Mouse (Mus musculus): ENCODE data around the gene Mbtd1. TPM values are rescaled to one million over a fixed set of nuclear protein-coding genes. Genes with fewer than 3 reads are reported as not detected.

Mbtd1 gene
- total and polyA plus RNA-seq, 2 experiments: 3.0 to 14.1 TPM

GRCm38 (mm10) chr11:93957031-93957555, 71.4 kb downstream of the Mbtd1 start:
- no peak for DNase-seq (ENCODE audit: extremely low read depth, low read depth, low spot score)
- H3K27me3 ChIP-seq (ENCODE audit: control insufficient read depth, insufficient read depth, low read length): no peaks in the 10 kb centered on the region
- TF ChIP-seq CTCF (IDR thresholded peaks at IDR 0.05; ENCODE audit: low read depth, low read length): no peak
- TF ChIP-seq POLR2A (IDR thresholded peaks at IDR 0.05; ENCODE audit: extremely low read depth, insufficient read depth, low read length): no peak
- H3K4me3 ChIP-seq (ENCODE audit: insufficient read depth, low read depth, low read length): no peak overlapping the region
- H3K4me1 ChIP-seq (ENCODE audit: control insufficient read depth, insufficient read depth, low read length): peaks cover 26% of the 10 kb centered on the region
- H3K9ac ChIP-seq (ENCODE audit: low read depth, low read length): no peak overlapping the region
- H3K79me2 ChIP-seq (ENCODE audit: control insufficient read depth, insufficient read depth, low read length): peaks cover 5% of the 10 kb centered on the region; the same call in 1 of the 2 replicates
- 92% methylated on average over 2 of the region's 2 CpGs for WGBS
- no peak overlapping the region for H3K27ac ChIP-seq (replicated peaks; ENCODE audit: insufficient read depth, low read depth, low read length)
- H3K36me3 ChIP-seq (ENCODE audit: control insufficient read depth, insufficient read depth, low read length): peaks cover 24% of the 10 kb centered on the region

- H3K4me3 ChIP-seq (ENCODE audit: insufficient read depth, low read depth, low read length): no peak overlapping the region
- no peak overlapping the region for H3K9ac ChIP-seq (ENCODE audit: low read depth, low read length)
- peaks cover 5% of the 10 kb centered on the region; the same call in 1 of the 2 replicates for H3K79me2 ChIP-seq (ENCODE audit: control insufficient read depth, insufficient read depth, low read length)
- WGBS: 87% methylated on average over 4 of the region's 4 CpGs
- no peaks in the 10 kb centered on the region for H3K27me3 ChIP-seq (ENCODE audit: control insufficient read depth, insufficient read depth, low read length)
- DNase-seq (ENCODE audit: extremely low read depth, low read depth, low spot score): no peak
- no peak overlapping the region for H3K27ac ChIP-seq (replicated peaks; ENCODE audit: insufficient read depth, low read depth, low read length)
- H3K4me1 ChIP-seq (ENCODE audit: control insufficient read depth, insufficient read depth, low read length): peaks cover 23% of the 10 kb centered on the region
- TF ChIP-seq CTCF (IDR thresholded peaks at IDR 0.05; ENCODE audit: low read depth, low read length) (no peak), POLR2A (IDR thresholded peaks at IDR 0.05; ENCODE audit: extremely low read depth, insufficient read depth, low read length) (no peak)
- H3K36me3 ChIP-seq (ENCODE audit: control insufficient read depth, insufficient read depth, low read length): peaks cover 30% of the 10 kb centered on the region
Observed at GRCm38 (mm10) chr11:93957746-93958145, 72.1 kb downstream of the Mbtd1 start.

GRCm38 (mm10) chr11:93961482-93961881, 75.8 kb downstream of the Mbtd1 start:
- H3K36me3 ChIP-seq (ENCODE audit: control insufficient read depth, insufficient read depth, low read length): peaks cover 41% of the 10 kb centered on the region
- H3K79me2 ChIP-seq (ENCODE audit: control insufficient read depth, insufficient read depth, low read length): no peaks in the 10 kb centered on the region
- TF ChIP-seq POLR2A (IDR thresholded peaks at IDR 0.05; ENCODE audit: extremely low read depth, insufficient read depth, low read length) (no peak), CTCF (IDR thresholded peaks at IDR 0.05; ENCODE audit: low read depth, low read length) (no peak)
- peak; percentile 66 for DNase-seq (ENCODE audit: extremely low read depth, low read depth, low spot score)
- no peak overlapping the region for H3K9ac ChIP-seq (ENCODE audit: low read depth, low read length)
- WGBS: 44% methylated on average over 6 of the region's 6 CpGs
- no peaks in the 10 kb centered on the region for H3K27me3 ChIP-seq (ENCODE audit: control insufficient read depth, insufficient read depth, low read length)
- H3K27ac ChIP-seq (replicated peaks; ENCODE audit: insufficient read depth, low read depth, low read length): no peak overlapping the region; the same call in 1 of the 2 replicates
- no peak overlapping the region for H3K4me3 ChIP-seq (ENCODE audit: insufficient read depth, low read depth, low read length)
- peaks cover 8% of the 10 kb centered on the region for H3K4me1 ChIP-seq (ENCODE audit: control insufficient read depth, insufficient read depth, low read length)

- Histone ChIP-seq H3K4me3 (ENCODE audit: insufficient read depth, low read depth, low read length) (no peak overlapping the region), H3K4me1 (ENCODE audit: control insufficient read depth, insufficient read depth, low read length) (peaks cover 9% of the 10 kb centered on the region), H3K27me3 (ENCODE audit: control insufficient read depth, insufficient read depth, low read length) (no peaks in the 10 kb centered on the region), H3K36me3 (ENCODE audit: control insufficient read depth, insufficient read depth, low read length) (peaks cover 41% of the 10 kb centered on the region), H3K79me2 (ENCODE audit: control insufficient read depth, insufficient read depth, low read length) (no peaks in the 10 kb centered on the region), H3K9ac (ENCODE audit: low read depth, low read length) (no peak overlapping the region), H3K27ac (replicated peaks; ENCODE audit: insufficient read depth, low read depth, low read length) (no peak overlapping the region)
- TF ChIP-seq CTCF (IDR thresholded peaks at IDR 0.05; ENCODE audit: low read depth, low read length): no peak
- TF ChIP-seq POLR2A (IDR thresholded peaks at IDR 0.05; ENCODE audit: extremely low read depth, insufficient read depth, low read length): no peak
- WGBS: 92% methylated on average over 4 of the region's 4 CpGs
- no peak for DNase-seq (ENCODE audit: extremely low read depth, low read depth, low spot score)
Observed at GRCm38 (mm10) chr11:93963013-93963412, 77.4 kb downstream of the Mbtd1 start.

GRCm38 (mm10) chr11:93965391-93965790, 79.7 kb downstream of the Mbtd1 start:
- TF ChIP-seq CTCF (IDR thresholded peaks at IDR 0.05; ENCODE audit: low read depth, low read length) (no peak), POLR2A (IDR thresholded peaks at IDR 0.05; ENCODE audit: extremely low read depth, insufficient read depth, low read length) (no peak)
- WGBS: 94% methylated on average over 6 of the region's 6 CpGs
- no peak for DNase-seq (ENCODE audit: extremely low read depth, low read depth, low spot score)
- Histone ChIP-seq H3K9ac (ENCODE audit: low read depth, low read length) (no peak overlapping the region), H3K4me3 (ENCODE audit: insufficient read depth, low read depth, low read length) (no peak overlapping the region), H3K4me1 (ENCODE audit: control insufficient read depth, insufficient read depth, low read length) (peaks cover 9% of the 10 kb centered on the region), H3K27ac (replicated peaks; ENCODE audit: insufficient read depth, low read depth, low read length) (no peak overlapping the region), H3K27me3 (ENCODE audit: control insufficient read depth, insufficient read depth, low read length) (no peaks in the 10 kb centered on the region), H3K79me2 (ENCODE audit: control insufficient read depth, insufficient read depth, low read length) (no peaks in the 10 kb centered on the region), H3K36me3 (ENCODE audit: control insufficient read depth, insufficient read depth, low read length) (peaks cover 26% of the 10 kb centered on the region)

GRCm38 (mm10) chr11:93967381-93967780, 81.7 kb downstream of the Mbtd1 start:
- H3K36me3 ChIP-seq (ENCODE audit: control insufficient read depth, insufficient read depth, low read length): peaks cover 18% of the 10 kb centered on the region
- H3K4me3 ChIP-seq (ENCODE audit: insufficient read depth, low read depth, low read length): peak overlapping the region; percentile 69
- H3K27me3 ChIP-seq (ENCODE audit: control insufficient read depth, insufficient read depth, low read length): no peaks in the 10 kb centered on the region
- WGBS: 1% methylated on average over 11 of the region's 11 CpGs
- no peak for TF ChIP-seq CTCF (IDR thresholded peaks at IDR 0.05; ENCODE audit: low read depth, low read length)
- TF ChIP-seq POLR2A (IDR thresholded peaks at IDR 0.05; ENCODE audit: extremely low read depth, insufficient read depth, low read length): no peak
- H3K9ac ChIP-seq (ENCODE audit: low read depth, low read length): peak overlapping the region; percentile 70; the same call in 1 of the 2 replicates
- peak overlapping the region; percentile 37 for H3K27ac ChIP-seq (replicated peaks; ENCODE audit: insufficient read depth, low read depth, low read length)
- peaks cover 4% of the 10 kb centered on the region; the same call in 1 of the 2 replicates for H3K4me1 ChIP-seq (ENCODE audit: control insufficient read depth, insufficient read depth, low read length)
- H3K79me2 ChIP-seq (ENCODE audit: control insufficient read depth, insufficient read depth, low read length): no peaks in the 10 kb centered on the region
- DNase-seq (ENCODE audit: extremely low read depth, low read depth, low spot score): no peak

All from liver, adult 2 months (tissue).